ENCODE assay signal across 30 mouse cellular contexts in genomic region chr11:104330151-104330550, GRCm38 (mm10).
DNase-seq lines count a peak whose midpoint lies in the region; ATAC-seq and TF ChIP-seq lines count a peak whose summit lies in the region.
"Had no signal": no experiment of that assay in that cellular context is flagged by ENCODE, and none has a peak within 500 bp of the region (broad histone marks: within the 10 kb centered on the region; RNA-seq: fewer than 3 reads in every experiment).

No protein-coding gene starts in this region.

- H3K27ac ChIP-seq in limb, embryonic 11.5 days (replicated peaks; ENCODE audit: low read depth, low read length): 0 out of 2 replicates have a peak overlapping the region, but pooled peaks have one; percentile 15
- no peak overlapping the region for H3K27ac ChIP-seq in limb, embryonic 10.5 days
- H3K27ac ChIP-seq in midbrain, embryonic 16.5 days (ENCODE audit: low read length): 0 out of 2 replicates have a peak overlapping the region, but pooled peaks have one; percentile 20
- no peak overlapping the region for H3K27ac ChIP-seq in midbrain, embryonic 14.5 days (replicated peaks; ENCODE audit: low read depth, low read length)
- 0 out of 2 replicates have a peak overlapping the region, but pooled peaks have one; percentile 32 for H3K27ac ChIP-seq in midbrain, postnatal 0 days (ENCODE audit: low read depth, low read length)
- H3K27ac ChIP-seq: embryonic facial prominence, embryonic 10.5 days; embryonic facial prominence, embryonic 13.5 days; forebrain, embryonic 12.5 days; forebrain, embryonic 15.5 days; heart, adult 2 months; heart, embryonic 10.5 days; heart, embryonic 13.5 days; hindbrain, embryonic 14.5 days; hindbrain, postnatal 0 days had no signal

- H3K4me1 ChIP-seq in limb, embryonic 11.5 days (ENCODE audit: control insufficient read depth, insufficient read depth, low read length): no peaks in the 10 kb centered on the region
- H3K4me1 ChIP-seq in limb, embryonic 10.5 days: 0 out of 2 replicates have a peak, but pooled peaks cover 5% of the 10 kb centered on the region
- H3K4me1 ChIP-seq in midbrain, embryonic 16.5 days (ENCODE audit: control insufficient read depth, insufficient read depth, low read length): no peaks in the 10 kb centered on the region
- no peaks in the 10 kb centered on the region for H3K4me1 ChIP-seq in midbrain, embryonic 14.5 days (ENCODE audit: control insufficient read depth, insufficient read depth, low read length)
- no peaks in the 10 kb centered on the region for H3K4me1 ChIP-seq in midbrain, postnatal 0 days (ENCODE audit: insufficient read depth, low read length)
- H3K4me1 ChIP-seq: embryonic facial prominence, embryonic 13.5 days; forebrain, embryonic 12.5 days; forebrain, embryonic 15.5 days had no signal

- intact Hi-C loops in heart, postnatal 36 days (cut with DNase I): no loop called here

- H3K9me3 ChIP-seq in limb, embryonic 11.5 days (ENCODE audit: control insufficient read depth, low read length): no peaks in the 10 kb centered on the region
- no peaks in the 10 kb centered on the region for H3K9me3 ChIP-seq in limb, embryonic 10.5 days (replicated peaks)
- no peaks in the 10 kb centered on the region for H3K9me3 ChIP-seq in midbrain, embryonic 16.5 days (replicated peaks; ENCODE audit: control insufficient read depth, low read length, poor library complexity, severe bottlenecking)
- H3K9me3 ChIP-seq in midbrain, embryonic 14.5 days (ENCODE audit: control insufficient read depth, low read length): no peaks in the 10 kb centered on the region
- H3K9me3 ChIP-seq in midbrain, postnatal 0 days (ENCODE audit: low read length): no peaks in the 10 kb centered on the region
- H3K9me3 ChIP-seq: embryonic facial prominence, embryonic 10.5 days; embryonic facial prominence, embryonic 13.5 days; forebrain, embryonic 12.5 days; forebrain, embryonic 15.5 days; G1E; heart, embryonic 10.5 days; heart, embryonic 13.5 days had no signal

- H3K4me3 ChIP-seq in limb, embryonic 11.5 days (ENCODE audit: low read depth, low read length): no peak overlapping the region
- H3K4me3 ChIP-seq in limb, embryonic 10.5 days: no peak overlapping the region
- no peak overlapping the region for H3K4me3 ChIP-seq in midbrain, embryonic 16.5 days (ENCODE audit: low read depth, low read length)
- H3K4me3 ChIP-seq in midbrain, embryonic 14.5 days (replicated peaks; ENCODE audit: low read depth, low read length): no peak overlapping the region
- H3K4me3 ChIP-seq in midbrain, postnatal 0 days (ENCODE audit: low read depth, low read length): no peak overlapping the region
- H3K4me3 ChIP-seq: embryonic facial prominence, embryonic 10.5 days; embryonic facial prominence, embryonic 13.5 days; erythroblast, embryonic 14.5 days; forebrain, embryonic 12.5 days; forebrain, embryonic 15.5 days; heart, adult 2 months; heart, embryonic 10.5 days; heart, embryonic 13.5 days had no signal

- 84% methylated on average over 4 of the region's 4 CpGs for WGBS in limb, embryonic 11.5 days
- WGBS in limb, embryonic 10.5 days: 86% methylated on average over 4 of the region's 4 CpGs
- 90% methylated on average over 4 of the region's 4 CpGs for WGBS in midbrain, embryonic 16.5 days
- 88% methylated on average over 4 of the region's 4 CpGs for WGBS in midbrain, embryonic 14.5 days
- 80% methylated on average over 4 of the region's 4 CpGs for WGBS in midbrain, postnatal 0 days

- no peak for ATAC-seq in limb, embryonic 11.5 days (ENCODE audit: insufficient number of reproducible peaks, low FRiP score, low TSS enrichment, low read depth)
- no peak for ATAC-seq in midbrain, embryonic 16.5 days
- ATAC-seq in midbrain, embryonic 14.5 days (ENCODE audit: low FRiP score, low TSS enrichment): no peak
- ATAC-seq in midbrain, postnatal 0 days (ENCODE audit: low FRiP score): no peak
- ATAC-seq: forebrain, embryonic 15.5 days; hindbrain, postnatal 0 days; Patski had no signal

- 0 out of 2 replicates have a peak, but pooled peaks have one; percentile 3 for TF ChIP-seq CTCF in midbrain, postnatal 0 days (IDR thresholded peaks at IDR 0.05)

- peaks cover 10% of the 10 kb centered on the region for H3K36me3 ChIP-seq in limb, embryonic 11.5 days (ENCODE audit: control insufficient read depth, insufficient read depth, low read length)
- peaks cover 41% of the 10 kb centered on the region for H3K36me3 ChIP-seq in limb, embryonic 10.5 days
- H3K36me3 ChIP-seq in midbrain, embryonic 16.5 days (ENCODE audit: control insufficient read depth, insufficient read depth, low read length): peaks cover 43% of the 10 kb centered on the region
- H3K36me3 ChIP-seq in midbrain, embryonic 14.5 days (ENCODE audit: control insufficient read depth, insufficient read depth, low read length): peaks cover 74% of the 10 kb centered on the region
- peaks cover 35% of the 10 kb centered on the region for H3K36me3 ChIP-seq in midbrain, postnatal 0 days (ENCODE audit: insufficient read depth, low read length)

- no peak overlapping the region for H3K9ac ChIP-seq in limb, embryonic 11.5 days (ENCODE audit: low read length)
- H3K9ac ChIP-seq in midbrain, embryonic 16.5 days (ENCODE audit: low read depth, low read length): no peak overlapping the region
- H3K9ac ChIP-seq in midbrain, embryonic 14.5 days (replicated peaks; ENCODE audit: low read length): no peak overlapping the region
- no peak overlapping the region for H3K9ac ChIP-seq in midbrain, postnatal 0 days (replicated peaks; ENCODE audit: low read length, poor library complexity, severe bottlenecking)
- H3K9ac ChIP-seq: embryonic facial prominence, embryonic 13.5 days; forebrain, embryonic 12.5 days; forebrain, embryonic 15.5 days; heart, embryonic 13.5 days; hindbrain, embryonic 14.5 days had no signal

- H3K4me2 ChIP-seq in limb, embryonic 11.5 days (ENCODE audit: low read depth, severe bottlenecking): no peak overlapping the region
- no peak overlapping the region for H3K4me2 ChIP-seq in midbrain, embryonic 16.5 days (ENCODE audit: low read length)
- H3K4me2 ChIP-seq in midbrain, embryonic 14.5 days (ENCODE audit: low read length): no peak overlapping the region
- H3K4me2 ChIP-seq in midbrain, postnatal 0 days (ENCODE audit: low read depth, low read length, poor library complexity, severe bottlenecking): no peak overlapping the region
- H3K4me2 ChIP-seq: embryonic facial prominence, embryonic 13.5 days; forebrain, embryonic 12.5 days; forebrain, embryonic 15.5 days; heart, embryonic 13.5 days; hindbrain, embryonic 14.5 days had no signal

- no peaks in the 10 kb centered on the region for H3K27me3 ChIP-seq in limb, embryonic 11.5 days (ENCODE audit: control insufficient read depth, insufficient read depth, low read length)
- no peaks in the 10 kb centered on the region for H3K27me3 ChIP-seq in limb, embryonic 10.5 days (ENCODE audit: low read depth, poor library complexity, severe bottlenecking)
- no peaks in the 10 kb centered on the region for H3K27me3 ChIP-seq in midbrain, embryonic 16.5 days (ENCODE audit: control insufficient read depth, insufficient read depth, low read depth, low read length)
- no peaks in the 10 kb centered on the region for H3K27me3 ChIP-seq in midbrain, embryonic 14.5 days (ENCODE audit: control insufficient read depth, insufficient read depth, low read length)
- H3K27me3 ChIP-seq in midbrain, postnatal 0 days (ENCODE audit: insufficient read depth, low read length): no peaks in the 10 kb centered on the region
- H3K27me3 ChIP-seq: CH12.LX; embryonic facial prominence, embryonic 13.5 days; forebrain, embryonic 12.5 days; forebrain, embryonic 15.5 days; heart, embryonic 13.5 days; Patski had no signal

- DNase-seq in heart, adult 11 months: peak; percentile 89
- DNase-seq in heart, postnatal 36 days: no peak
- no peak for DNase-seq in limb, embryonic 11.5 days (ENCODE audit: low spot score)
- no peak for DNase-seq in limb, embryonic 10.5 days (ENCODE audit: low spot score)
- no peak for DNase-seq in midbrain, embryonic 14.5 days
- no peak for DNase-seq in midbrain, postnatal 0 days (ENCODE audit: low spot score)
- no peak for DNase-seq in layer of hippocampus, adult 8-10 months (ENCODE audit: low spot score in 2 of 2)
- DNase-seq: adrenal gland, postnatal 14 days; B cell, adult 2 months; cerebellum, adult 11-12 months; cerebellum, adult 8-10 months; cerebellum, postnatal 10 days; cerebellum, postnatal 36 days; embryo, embryonic 11 days; gastrocnemius, postnatal 25 days; heart, postnatal 14 days had no signal

Comparison
In these comparisons a context has a peak if more than half of its experiments do, and no peak if none do; other contexts are left out.
1. H3K27ac ChIP-seq: peak in limb, embryonic 11.5 days (single experiment), midbrain, embryonic 16.5 days (single experiment) and midbrain, postnatal 0 days (single experiment); none in limb, embryonic 10.5 days (single experiment) and midbrain, embryonic 14.5 days (single experiment).